Mouse (Mus musculus): ENCODE data around the gene Tyro3. TPM values are rescaled to one million over a fixed set of nuclear protein-coding genes. Genes with fewer than 3 reads are reported as not detected.

Gene Tyro3
- polyA plus RNA-seq, 1 experiment from 2014 or later = 20.2 TPM

DNA sequence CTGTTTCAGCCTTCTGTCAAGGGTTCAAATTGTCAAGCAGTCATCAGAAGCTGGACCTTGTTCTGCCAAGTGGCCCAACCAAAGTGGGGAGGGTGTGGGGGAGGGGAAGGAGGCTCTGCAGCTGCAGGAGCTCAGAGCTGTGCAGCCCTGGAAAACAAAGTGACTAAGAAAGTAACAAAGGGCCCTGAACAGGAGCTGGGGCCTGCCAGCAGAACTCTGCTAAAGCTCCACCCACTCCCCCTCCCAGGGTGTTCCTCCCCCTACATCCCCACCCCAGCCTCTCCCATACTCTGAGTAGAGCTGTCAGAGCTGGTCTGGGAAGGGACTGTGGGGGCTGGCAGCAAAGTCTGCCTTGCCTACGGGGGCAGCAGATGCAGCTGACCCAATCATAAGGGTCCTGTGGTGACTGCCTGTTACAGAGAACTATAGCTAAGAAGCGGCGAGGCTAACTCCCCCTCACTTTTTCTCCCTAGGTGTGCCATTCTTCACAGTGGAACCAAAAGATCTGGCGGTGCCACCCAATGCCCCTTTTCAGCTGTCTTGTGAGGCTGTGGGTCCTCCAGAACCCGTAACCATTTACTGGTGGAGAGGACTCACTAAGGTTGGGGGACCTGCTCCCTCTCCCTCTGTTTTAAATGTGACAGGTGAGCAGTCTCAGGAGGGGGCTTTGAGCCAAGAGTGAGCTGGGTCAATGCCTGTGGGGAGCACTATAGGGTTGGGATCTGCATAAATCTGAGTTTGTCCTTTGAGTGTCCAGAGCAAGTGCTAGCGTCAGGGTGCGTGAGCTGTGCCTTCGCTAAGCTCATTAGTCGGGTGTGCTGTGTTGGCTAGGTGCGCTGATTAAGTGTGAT is 5.5 kb downstream of the Tyro3 start:
- Histone ChIP-seq H3K9me3 (ENCODE audit: control insufficient read depth, low read length) (no peaks in the 10 kb centered on the region), H3K4me3 (ENCODE audit: low read depth, low read length) (no peak overlapping the region), H3K9ac (ENCODE audit: low read depth, low read length) (no peak overlapping the region), H3K27me3 (replicated peaks; ENCODE audit: control insufficient read depth, insufficient read depth, low read length) (0 out of 2 replicates have a peak, but pooled peaks cover 4% of the 10 kb centered on the region), H3K36me3 (ENCODE audit: control insufficient read depth, insufficient read depth, low read length) (peaks cover 36% of the 10 kb centered on the region), H3K27ac (replicated peaks; ENCODE audit: low read depth, low read length) (peak overlapping the region; percentile 33), H3K4me2 (ENCODE audit: low read depth, low read length) (no peak overlapping the region), H3K4me1 (ENCODE audit: control insufficient read depth, insufficient read depth, low read length) (peaks cover 24% of the 10 kb centered on the region)
- DNase-seq (ENCODE audit: low spot score) (peak; percentile 83), ATAC-seq (ENCODE audit: low read depth) (peak; percentile 42)
- whole genome bisulfite sequencing = 43% methylated on average over 10 of the region's 10 CpGs

- H3K9me3 ChIP-seq (ENCODE audit: control insufficient read depth, low read length) = no peaks in the 10 kb centered on the region
- H3K27ac ChIP-seq (replicated peaks; ENCODE audit: low read depth, low read length) = peak overlapping the region; percentile 33; the same call in 1 of the 2 replicates
- no peak overlapping the region for H3K4me3 ChIP-seq (ENCODE audit: low read depth, low read length)
- peaks cover 44% of the 10 kb centered on the region for H3K36me3 ChIP-seq (ENCODE audit: control insufficient read depth, insufficient read depth, low read length)
- H3K27me3 ChIP-seq (replicated peaks; ENCODE audit: control insufficient read depth, insufficient read depth, low read length) = no peaks in the 10 kb centered on the region
- ATAC-seq (ENCODE audit: low read depth) (no peak), DNase-seq (ENCODE audit: low spot score) (peak; percentile 73)
- H3K9ac ChIP-seq (ENCODE audit: low read depth, low read length) = no peak overlapping the region
- WGBS = 16% methylated on average over 6 of the region's 6 CpGs
- peaks cover 19% of the 10 kb centered on the region for H3K4me1 ChIP-seq (ENCODE audit: control insufficient read depth, insufficient read depth, low read length)
- H3K4me2 ChIP-seq (ENCODE audit: low read depth, low read length) = no peak overlapping the region
Measured at GRCm38 (mm10) chr2:119803618-119804274, 6.2 kb downstream of the Tyro3 start.

GRCm38 (mm10) chr2:119804275-119804628 is 6.7 kb downstream of the Tyro3 start:
- WGBS = 48% methylated on average over 5 of the region's 5 CpGs
- H3K27me3 ChIP-seq (replicated peaks; ENCODE audit: control insufficient read depth, insufficient read depth, low read length) = no peaks in the 10 kb centered on the region
- DNase-seq (ENCODE audit: low spot score) (no peak), ATAC-seq (ENCODE audit: low read depth) (no peak)
- peaks cover 19% of the 10 kb centered on the region for H3K4me1 ChIP-seq (ENCODE audit: control insufficient read depth, insufficient read depth, low read length)
- H3K9me3 ChIP-seq (ENCODE audit: control insufficient read depth, low read length) = no peaks in the 10 kb centered on the region
- no peak overlapping the region for H3K9ac ChIP-seq (ENCODE audit: low read depth, low read length)
- H3K4me2 ChIP-seq (ENCODE audit: low read depth, low read length) = no peak overlapping the region
- no peak overlapping the region for H3K4me3 ChIP-seq (ENCODE audit: low read depth, low read length)
- H3K27ac ChIP-seq (replicated peaks; ENCODE audit: low read depth, low read length) = no peak overlapping the region
- H3K36me3 ChIP-seq (ENCODE audit: control insufficient read depth, insufficient read depth, low read length) = peaks cover 49% of the 10 kb centered on the region

DNA sequence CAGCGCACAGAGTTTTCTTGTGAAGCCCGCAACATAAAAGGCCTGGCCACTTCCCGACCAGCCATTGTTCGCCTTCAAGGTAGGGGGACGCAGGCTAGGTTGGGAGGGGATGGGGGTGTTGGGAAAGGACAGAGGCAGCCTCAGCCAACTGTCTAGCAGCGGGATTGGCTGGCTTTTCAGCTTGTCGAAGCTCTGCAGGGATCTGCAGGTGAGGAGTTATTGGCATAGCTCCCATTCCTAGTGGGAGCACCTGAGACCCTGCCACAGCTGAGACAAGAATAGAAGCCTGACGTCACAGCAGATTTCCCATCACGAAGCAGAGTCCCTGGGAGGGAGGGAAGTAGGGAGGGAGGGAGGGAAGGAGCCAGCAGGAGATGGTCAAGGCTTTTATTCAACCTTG is 7.2 kb downstream of the Tyro3 start:
- Histone ChIP-seq H3K4me3 (ENCODE audit: low read depth, low read length) (no peak overlapping the region), H3K27me3 (replicated peaks; ENCODE audit: control insufficient read depth, insufficient read depth, low read length) (no peaks in the 10 kb centered on the region), H3K4me1 (ENCODE audit: control insufficient read depth, insufficient read depth, low read length) (peaks cover 19% of the 10 kb centered on the region), H3K9ac (ENCODE audit: low read depth, low read length) (no peak overlapping the region), H3K27ac (replicated peaks; ENCODE audit: low read depth, low read length) (no peak overlapping the region), H3K36me3 (ENCODE audit: control insufficient read depth, insufficient read depth, low read length) (peaks cover 54% of the 10 kb centered on the region), H3K4me2 (ENCODE audit: low read depth, low read length) (no peak overlapping the region), H3K9me3 (ENCODE audit: control insufficient read depth, low read length) (no peaks in the 10 kb centered on the region)
- 50% methylated on average over 9 of the region's 9 CpGs for WGBS
- no peak for ATAC-seq (ENCODE audit: low read depth)
- DNase-seq (ENCODE audit: low spot score) = peak; percentile 49

- 48% methylated on average over 8 of the region's 8 CpGs for WGBS
- peak; percentile 8 for DNase-seq (ENCODE audit: low spot score)
- H3K36me3 ChIP-seq (ENCODE audit: control insufficient read depth, insufficient read depth, low read length) = peaks cover 62% of the 10 kb centered on the region
Measured at GRCm38 (mm10) chr2:119805536-119805935, 8.0 kb downstream of the Tyro3 start.

DNA sequence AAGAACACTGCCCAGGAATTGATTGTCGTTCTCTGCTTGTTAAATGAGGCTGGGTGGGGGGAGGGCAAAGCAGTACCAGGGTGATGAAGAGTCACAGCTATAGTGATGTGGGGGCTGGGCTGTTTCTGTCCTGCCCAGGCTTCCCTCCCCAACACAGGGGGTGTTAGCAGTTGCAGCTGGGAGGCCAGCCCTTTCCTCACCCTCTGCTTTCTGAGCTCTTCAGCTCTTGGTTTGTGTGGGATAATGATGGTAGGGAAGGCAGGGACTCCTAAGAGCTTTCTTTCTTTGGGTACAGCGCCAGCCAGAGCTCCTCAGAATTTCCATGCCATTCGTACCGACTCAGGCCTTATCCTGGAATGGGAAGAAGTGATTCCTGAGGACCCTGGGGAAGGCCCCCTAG is 10.9 kb downstream of the Tyro3 start:
- Histone ChIP-seq H3K27me3 (replicated peaks; ENCODE audit: control insufficient read depth, insufficient read depth, low read length) (no peaks in the 10 kb centered on the region), H3K4me2 (ENCODE audit: low read depth, low read length) (no peak overlapping the region), H3K36me3 (ENCODE audit: control insufficient read depth, insufficient read depth, low read length) (peaks cover 84% of the 10 kb centered on the region), H3K9me3 (ENCODE audit: control insufficient read depth, low read length) (no peaks in the 10 kb centered on the region), H3K4me3 (ENCODE audit: low read depth, low read length) (no peak overlapping the region), H3K4me1 (ENCODE audit: control insufficient read depth, insufficient read depth, low read length) (peaks cover 7% of the 10 kb centered on the region), H3K27ac (replicated peaks; ENCODE audit: low read depth, low read length) (no peak overlapping the region), H3K9ac (ENCODE audit: low read depth, low read length) (no peak overlapping the region)
- ATAC-seq (ENCODE audit: low read depth) = no peak
- no peak for DNase-seq (ENCODE audit: low spot score)
- WGBS = 31% methylated on average over 4 of the region's 4 CpGs

More at GRCm38 (mm10) chr2:119805536-119805935, 8.0 kb downstream of the Tyro3 start:
- Histone ChIP-seq H3K4me3 (ENCODE audit: low read depth, low read length) (no peak overlapping the region), H3K9me3 (ENCODE audit: control insufficient read depth, low read length) (no peaks in the 10 kb centered on the region), H3K4me1 (ENCODE audit: control insufficient read depth, insufficient read depth, low read length) (peaks cover 19% of the 10 kb centered on the region), H3K4me2 (ENCODE audit: low read depth, low read length) (no peak overlapping the region), H3K27me3 (replicated peaks; ENCODE audit: control insufficient read depth, insufficient read depth, low read length) (no peaks in the 10 kb centered on the region), H3K27ac (replicated peaks; ENCODE audit: low read depth, low read length) (no peak overlapping the region), H3K9ac (ENCODE audit: low read depth, low read length) (0 out of 2 replicates have a peak overlapping the region, but pooled peaks have one; percentile 25)
- no peak for ATAC-seq (ENCODE audit: low read depth)

- peak; percentile 2 for DNase-seq (ENCODE audit: low spot score)
- Histone ChIP-seq H3K4me2 (ENCODE audit: low read depth, low read length) (no peak overlapping the region), H3K27ac (replicated peaks; ENCODE audit: low read depth, low read length) (no peak overlapping the region), H3K4me1 (ENCODE audit: control insufficient read depth, insufficient read depth, low read length) (peaks cover 4% of the 10 kb centered on the region; the same call in 1 of the 2 replicates), H3K9ac (ENCODE audit: low read depth, low read length) (no peak overlapping the region), H3K27me3 (replicated peaks; ENCODE audit: control insufficient read depth, insufficient read depth, low read length) (no peaks in the 10 kb centered on the region), H3K4me3 (ENCODE audit: low read depth, low read length) (no peak overlapping the region), H3K9me3 (ENCODE audit: control insufficient read depth, low read length) (no peaks in the 10 kb centered on the region), H3K36me3 (ENCODE audit: control insufficient read depth, insufficient read depth, low read length) (peaks cover 85% of the 10 kb centered on the region)
- ATAC-seq (ENCODE audit: low read depth) = no peak
- 22% methylated on average over 4 of the region's 4 CpGs for WGBS
Measured at GRCm38 (mm10) chr2:119808881-119809280, 11.3 kb downstream of the Tyro3 start.

GRCm38 (mm10) chr2:119810890-119811289 is 13.4 kb downstream of the Tyro3 start:
- WGBS = 82% methylated on average over 12 of the region's 12 CpGs
- ATAC-seq (ENCODE audit: low read depth) = no peak
- H3K27ac ChIP-seq (replicated peaks; ENCODE audit: low read depth, low read length) = no peak overlapping the region
- no peak overlapping the region for H3K4me2 ChIP-seq (ENCODE audit: low read depth, low read length)
- peaks cover 69% of the 10 kb centered on the region for H3K36me3 ChIP-seq (ENCODE audit: control insufficient read depth, insufficient read depth, low read length)
- H3K4me1 ChIP-seq (ENCODE audit: control insufficient read depth, insufficient read depth, low read length) = no peaks in the 10 kb centered on the region
- H3K4me3 ChIP-seq (ENCODE audit: low read depth, low read length) = no peak overlapping the region
- H3K9ac ChIP-seq (ENCODE audit: low read depth, low read length) = no peak overlapping the region
- no peaks in the 10 kb centered on the region for H3K27me3 ChIP-seq (replicated peaks; ENCODE audit: control insufficient read depth, insufficient read depth, low read length)
- no peak for DNase-seq (ENCODE audit: low spot score)
- no peaks in the 10 kb centered on the region for H3K9me3 ChIP-seq (ENCODE audit: control insufficient read depth, low read length)
